ENCODE assay signal across 8 mouse cellular contexts in the genomic region with DNA sequence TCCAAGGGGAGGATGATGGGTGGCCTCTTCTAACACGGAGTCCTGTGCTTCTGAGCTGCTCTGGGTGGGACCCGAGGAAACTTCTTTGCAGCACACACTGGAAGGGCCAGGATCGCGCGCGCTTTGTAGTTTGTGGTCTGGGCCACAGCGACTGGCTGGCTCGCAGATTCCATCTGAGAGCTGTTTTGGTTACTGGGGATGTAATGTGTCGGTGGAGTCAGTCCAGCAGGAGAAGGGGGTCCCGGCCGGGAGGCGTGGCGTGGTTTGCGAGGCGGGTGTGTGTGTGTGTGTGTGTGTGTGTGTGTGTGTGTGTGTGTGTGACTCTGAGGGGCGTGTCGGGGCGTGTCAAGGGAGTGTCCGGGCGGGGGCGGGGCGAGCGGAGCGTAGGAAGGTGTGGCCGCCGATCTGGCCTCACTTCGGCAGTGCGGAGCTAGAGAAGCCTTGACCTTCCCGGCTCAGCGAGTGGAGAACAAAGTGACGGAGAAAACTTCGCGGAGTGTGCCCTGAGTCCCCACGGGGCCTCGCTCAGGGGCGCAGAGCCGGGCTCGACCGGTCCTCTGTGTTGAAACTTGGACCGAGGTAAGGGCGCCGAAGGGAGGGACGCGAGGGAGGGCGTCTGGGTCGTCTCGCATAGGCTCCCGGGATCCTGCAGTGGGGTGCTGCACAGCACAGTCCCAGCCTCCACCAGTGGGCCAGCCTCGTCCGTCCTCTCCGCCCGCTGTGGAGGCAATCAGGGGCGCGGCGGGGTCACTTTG. TPM values are rescaled to one million over a fixed set of nuclear protein-coding genes. Genes with fewer than 3 reads are reported as not detected.
DNase-seq lines count a peak whose midpoint lies in the region; ATAC-seq and TF ChIP-seq lines count a peak whose summit lies in the region.

A gene (plus strand): TSS at position 426 of the 755 bp plus-strand sequence.

- no peak for TF ChIP-seq POLR2A in cortical plate, adult 2 months (IDR thresholded peaks at IDR 0.05; ENCODE audit: extremely low read depth, insufficient read depth, low read length)
- TF ChIP-seq POLR2A in heart, adult 2 months (IDR thresholded peaks at IDR 0.05; ENCODE audit: insufficient read depth, low read depth, low read length): peak; percentile 40; the same call in 1 of the 2 replicates

- peak within 1 kb of the TSS; percentile 71 for H3K4me2 ChIP-seq in liver, embryonic 15.5 days
- peak within 1 kb of the TSS; percentile 93 for H3K4me2 ChIP-seq in neural tube, embryonic 11.5 days (ENCODE audit: low read depth)

- no peaks in the 10 kb centered on the region for H3K36me3 ChIP-seq in heart, adult 2 months (ENCODE audit: control insufficient read depth, insufficient read depth, low read length)
- no peaks in the 10 kb centered on the region for H3K36me3 ChIP-seq in liver, embryonic 15.5 days (replicated peaks)
- no peaks in the 10 kb centered on the region for H3K36me3 ChIP-seq in neural tube, embryonic 11.5 days (ENCODE audit: control insufficient read depth, insufficient read depth, low read length)

- no peak for TF ChIP-seq CTCF in layer of hippocampus, adult 2 months (conservative IDR thresholded peaks at IDR 0.05)
- no peak for TF ChIP-seq CTCF in cortical plate, adult 2 months (IDR thresholded peaks at IDR 0.05; ENCODE audit: extremely low read depth, insufficient read depth, low read length)
- TF ChIP-seq CTCF in heart, adult 2 months (IDR thresholded peaks at IDR 0.05): no peak

- peak within 1 kb of the TSS; percentile 61 for H3K4me3 ChIP-seq in layer of hippocampus, adult 2 months
- peak within 1 kb of the TSS; percentile 27 for H3K4me3 ChIP-seq in cortical plate, adult 2 months (ENCODE audit: insufficient read depth, low read length)
- H3K4me3 ChIP-seq in heart, adult 2 months: peak within 1 kb of the TSS; percentile 68
- H3K4me3 ChIP-seq in liver, embryonic 15.5 days (replicated peaks): peak within 1 kb of the TSS; percentile 52
- peak within 1 kb of the TSS; percentile 57 for H3K4me3 ChIP-seq in neural tube, embryonic 11.5 days (ENCODE audit: low read depth, low read length)

- intact Hi-C loops in heart, adult 2 months (cut with DNase I): no loop called here

- peak within 1 kb of the TSS; percentile 19; the same call in 1 of the 2 replicates for H3K27ac ChIP-seq in layer of hippocampus, adult 2 months
- no peak within 1 kb of the TSS for H3K27ac ChIP-seq in cortical plate, adult 2 months (ENCODE audit: insufficient read depth, low read length)
- H3K27ac ChIP-seq in heart, adult 2 months: peak within 1 kb of the TSS; percentile 20
- H3K27ac ChIP-seq in liver, embryonic 15.5 days (replicated peaks): no peak within 1 kb of the TSS
- no peak within 1 kb of the TSS for H3K27ac ChIP-seq in neural tube, embryonic 11.5 days (ENCODE audit: low read depth, low read length)

- H3K4me1 ChIP-seq in cortical plate, adult 2 months (ENCODE audit: control insufficient read depth, insufficient read depth, low read length): 0 out of 2 replicates have a peak, but pooled peaks cover 1% of the 10 kb centered on the region
- H3K4me1 ChIP-seq in heart, adult 2 months (ENCODE audit: control insufficient read depth, insufficient read depth, low read length): no peaks in the 10 kb centered on the region
- H3K4me1 ChIP-seq in liver, embryonic 15.5 days (replicated peaks): peaks cover 13% of the 10 kb centered on the region
- peaks cover 6% of the 10 kb centered on the region for H3K4me1 ChIP-seq in neural tube, embryonic 11.5 days (ENCODE audit: control insufficient read depth, insufficient read depth, low read length)

- no peaks in the 10 kb centered on the region for H3K9me3 ChIP-seq in liver, embryonic 15.5 days (replicated peaks)
- no peaks in the 10 kb centered on the region for H3K9me3 ChIP-seq in neural tube, embryonic 11.5 days (ENCODE audit: control insufficient read depth, low read length)

- H3K27me3 ChIP-seq in heart, adult 2 months (ENCODE audit: control insufficient read depth, insufficient read depth, low read length): no peaks in the 10 kb centered on the region
- peaks cover 42% of the 10 kb centered on the region for H3K27me3 ChIP-seq in liver, embryonic 15.5 days
- H3K27me3 ChIP-seq in neural tube, embryonic 11.5 days (ENCODE audit: control insufficient read depth, insufficient read depth, low read length): peaks cover 14% of the 10 kb centered on the region

- H3K79me2 ChIP-seq in heart, adult 2 months (replicated peaks; ENCODE audit: control insufficient read depth, insufficient read depth, low read length): no peaks in the 10 kb centered on the region

- peak; percentile 65 for ATAC-seq in liver, embryonic 15.5 days (ENCODE audit: insufficient read depth)
- peak; percentile 68 for ATAC-seq in neural tube, embryonic 11.5 days (ENCODE audit: insufficient read depth, low FRiP score, low TSS enrichment)

- 2% methylated on average over 53 of the region's 55 CpGs for WGBS in heart, adult 2 months
- WGBS in liver, embryonic 15.5 days (ENCODE audit: insufficient replicate concordance): under 1% methylated on average over 55 of the region's 55 CpGs
- under 1% methylated on average over 48 of the region's 55 CpGs for WGBS in neural tube, embryonic 11.5 days

- peak within 1 kb of the TSS; percentile 47 for H3K9ac ChIP-seq in heart, adult 2 months (ENCODE audit: low read depth, low read length)
- no peak within 1 kb of the TSS; the same call in 1 of the 2 replicates for H3K9ac ChIP-seq in liver, embryonic 15.5 days
- peak within 1 kb of the TSS; percentile 53 for H3K9ac ChIP-seq in neural tube, embryonic 11.5 days (ENCODE audit: low read length)

- DNase-seq in layer of hippocampus, adult 2 months (ENCODE audit: low spot score in 2 of 2): no peak
- no peak for DNase-seq in layer of hippocampus, adult 9-10 months (ENCODE audit: low spot score)
- DNase-seq in heart, adult 2 months: peak; percentile 34 to 50
- peak; percentile 28 for DNase-seq in kidney, adult 9 months
- peak; percentile 71 for DNase-seq in neural tube, embryonic 11.5 days (ENCODE audit: low spot score)
- peak; percentile 48 for DNase-seq in urinary bladder, postnatal 25 days (ENCODE audit: low spot score)

- TF ChIP-seq EP300 in heart, adult 2 months (IDR thresholded peaks at IDR 0.05; ENCODE audit: insufficient read depth, low read depth, low read length): no peak

RNA-seq across cellular contexts. Expression of the gene that starts here (rescaled TPM):
- total RNA-seq in layer of hippocampus, adult 2 months (2021): 10 to 100 TPM; 33.8 to 42.9 TPM
- polyA plus RNA-seq in cortical plate, adult 2 months (2012; rRNA removed): 65.3 and 75.3 TPM in 2 replicates
- 1 to 10 TPM; 2.3 to 2.7 TPM for total RNA-seq in heart, adult 2 months (2021)
- polyA plus RNA-seq in heart, adult 2 months (2012; rRNA removed): 1.1 and 1.7 TPM in 2 replicates
- polyA plus RNA-seq in liver, embryonic 15.5 days (2015; fragmentation: Nextera tagmentation; extraction: Ambion mirVana): 0.67 and 0.73 TPM in 2 replicates
- polyA plus RNA-seq in neural tube, embryonic 11.5 days (2014; fragmentation: Nextera tagmentation; extraction: Ambion mirVana): 3.2 and 5.2 TPM in 2 replicates

Comparison
In these comparisons a context has a peak if more than half of its experiments do, and no peak if none do; other contexts are left out.
1. RNA of the gene that starts here (total RNA-seq): 33.8 to 42.9 TPM in layer of hippocampus, adult 2 months; 2.3 to 2.7 TPM in heart, adult 2 months; every median in the first group is over 4 times any median in the second.
2. RNA of the gene that starts here (polyA plus RNA-seq): 65.3 to 75.3 TPM in cortical plate, adult 2 months; 3.2 to 5.2 TPM in neural tube, embryonic 11.5 days, 1.1 to 1.7 TPM in heart, adult 2 months and 0.67 to 0.73 TPM in liver, embryonic 15.5 days; every median in the first group is over 10 times any median in the second.
3. Peak in ATAC-seq, H3K4me3 ChIP-seq and H3K4me2 ChIP-seq in liver, embryonic 15.5 days; RNA of the gene not detected or under 1 TPM.
4. DNase-seq: peak in heart, adult 2 months (2 of 2), kidney, adult 9 months (single experiment), neural tube, embryonic 11.5 days (single experiment) and urinary bladder, postnatal 25 days (single experiment); none in layer of hippocampus, adult 2 months (0 of 2) and layer of hippocampus, adult 9-10 months (single experiment).
5. H3K27ac ChIP-seq: peak in layer of hippocampus, adult 2 months (single experiment) and heart, adult 2 months (single experiment); none in cortical plate, adult 2 months (single experiment), liver, embryonic 15.5 days (single experiment) and neural tube, embryonic 11.5 days (single experiment).
6. Peak in every context shown above with its lines, with median percentiles within 50 percentile points of each other: H3K4me3 ChIP-seq.